Mouse (Mus musculus) limb, embryonic 14.5 days (tissue): Measurements from ENCODE around the gene Ccnj. TPM values are rescaled to one million over a fixed set of nuclear protein-coding genes. Genes with fewer than 3 reads are reported as not detected.

Experiments used
- ATAC-seq: fragments of 200-750 bp; cut with Nextera tagmentation; 2 replicates; pipeline ENCODE4 v1.8.0; 2017; ENCODE audit warnings: low read depth, moderate number of reproducible peaks, moderate TSS enrichment; ENCODE audit not compliant: low FRiP score
- DNase-seq: peaks from one replicate; pipeline ENCODE4 v3.0.0-alpha.2; 2015; ENCODE audit warnings: low spot score
- H3K27ac ChIP-seq: fragments of 300-500 bp; sonication (generic); replicated peaks from 2 replicates; pipeline ENCODE4 v1.5.1; 2014; ENCODE audit warnings: low read depth, mild to moderate bottlenecking, low read length, moderate library complexity, mixed read lengths
- H3K27me3 ChIP-seq: fragments of 300-500 bp; sonication (generic); 2 replicates; pipeline ENCODE4 v1.6.1; 2014; ENCODE audit warnings: low read length, mixed read lengths; ENCODE audit not compliant: control insufficient read depth, insufficient read depth
- H3K36me3 ChIP-seq: fragments of 300-500 bp; sonication (generic); 2 replicates; pipeline ENCODE4 v1.6.1; 2014; ENCODE audit warnings: mild to moderate bottlenecking, low read length, moderate library complexity, mixed read lengths; ENCODE audit not compliant: control insufficient read depth, insufficient read depth
- H3K4me1 ChIP-seq: fragments of 300-500 bp; sonication (generic); 2 replicates; pipeline ENCODE4 v1.6.1; 2014; ENCODE audit warnings: antibody characterized with exemption, low read length, mixed read lengths; ENCODE audit not compliant: control insufficient read depth, insufficient read depth
- H3K4me2 ChIP-seq: fragments of 300-500 bp; sonication (generic); replicated peaks from 2 replicates; pipeline ENCODE4 v1.6.1; 2014; ENCODE audit warnings: low read depth, mild to moderate bottlenecking, low read length, moderate library complexity; ENCODE audit not compliant: severe bottlenecking
- H3K4me3 ChIP-seq: fragments of 300-500 bp; sonication (generic); replicated peaks from 2 replicates; pipeline ENCODE4 v1.5.1; 2014; ENCODE audit warnings: low read length
- H3K9ac ChIP-seq: fragments of 300-500 bp; sonication (generic); 2 replicates; pipeline ENCODE4 v1.6.1; 2014; ENCODE audit warnings: mild to moderate bottlenecking, low read depth, low read length, moderate library complexity; ENCODE audit not compliant: severe bottlenecking
- H3K9me3 ChIP-seq: fragments of 300-500 bp; sonication (generic); 2 replicates; pipeline ENCODE4 v1.6.1; 2016; ENCODE audit warnings: low read length; ENCODE audit not compliant: control insufficient read depth
- POLR2A ChIP-seq: fragments of 200-500 bp; IDR thresholded peaks from 2 replicates; pipeline ENCODE4 v1.8.0; 2012; ENCODE audit warnings: inconsistent platforms, mild to moderate bottlenecking, moderate library complexity, borderline replicate concordance; ENCODE audit not compliant: insufficient read depth, insufficient read length; ENCODE audit errors: extremely low read depth
- WGBS: fragments of 180-500 bp; shearing (Covaris S2); extraction: QIAGEN DNeasy Blood & Tissue Kit; methylation state at CpG from one replicate; pipeline ENCODE4 v1.1.7; 2014; 5-methylcytosine and 5-hydroxymethylcytosine counted together
- polyA plus RNA-seq, 2 experiments: library from polyadenylated mRNA; depleted of rRNA in 1 of 2; stranded (reverse) in 1 of 2; unstranded in 1 of 2; fragments of >200 nt; fragmentation: Nextera tagmentation in 1 of 2; extraction: Ambion mirVana in 1 of 2; gene quantifications; 2 replicates each; pipeline versions ENCODE4 v1.2.1 to v1.2.3; 2012 to 2014

Ccnj gene
- polyA plus RNA-seq (2012; rRNA removed) (12.3 and 14.0 TPM in 2 replicates), polyA plus RNA-seq (2014; fragmentation: Nextera tagmentation; extraction: Ambion mirVana) (9.8 and 10.2 TPM in 2 replicates)

DNA sequence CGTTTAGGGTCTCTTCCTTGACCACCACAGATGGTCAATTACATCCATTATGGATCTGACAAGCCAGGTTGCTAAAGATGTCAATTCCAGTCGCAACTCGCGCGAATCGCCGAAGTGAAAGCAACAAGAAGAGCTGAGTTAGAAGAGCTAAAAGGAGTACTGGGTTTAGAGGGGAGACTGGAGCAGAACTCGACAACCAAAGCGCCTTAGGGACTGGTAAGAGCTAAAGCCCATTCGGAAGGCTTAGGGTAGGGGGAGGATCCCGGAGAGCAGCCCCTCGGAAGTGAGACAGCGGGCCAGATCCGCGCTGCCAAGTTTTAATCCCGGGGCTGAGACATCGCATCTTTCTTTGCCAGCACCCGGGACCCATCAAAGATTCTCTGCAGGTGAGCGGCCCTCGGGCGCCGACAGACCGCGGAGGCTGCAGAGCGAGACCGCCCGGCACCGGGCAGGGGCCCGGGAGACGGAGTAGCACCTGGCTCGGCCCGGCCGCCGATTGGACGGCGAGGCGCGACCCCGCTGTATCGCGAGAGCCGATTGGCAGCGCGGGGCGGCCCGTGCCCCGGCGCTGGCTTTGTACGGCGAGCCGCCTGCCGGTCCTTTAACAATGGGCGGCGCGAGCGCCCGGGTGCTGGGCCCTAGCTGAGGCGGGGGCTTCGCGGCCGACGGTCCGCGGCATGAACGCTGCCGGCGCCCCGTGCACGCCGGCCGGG lies at the start of gene Ccnj:
Gene Ccnj, plus strand, starts transcription at position 577 of the 713 bp plus-strand sequence.
- H3K4me1 ChIP-seq = peaks cover 16% of the 10 kb centered on the region
- H3K4me2 ChIP-seq = peak within 1 kb of the TSS; percentile 55
- H3K4me3 ChIP-seq = peak within 1 kb of the TSS; percentile 94
- peak; percentile 76; the same call in 1 of the 2 replicates for TF ChIP-seq POLR2A
- H3K9ac ChIP-seq = peak within 1 kb of the TSS; percentile 98
- peak within 1 kb of the TSS; percentile 94 for H3K27ac ChIP-seq
- DNase-seq = peak; percentile 91
- no peaks in the 10 kb centered on the region for H3K27me3 ChIP-seq
- H3K36me3 ChIP-seq = no peaks in the 10 kb centered on the region; the same call in 1 of the 2 replicates
- ATAC-seq = peak; percentile 98
- H3K9me3 ChIP-seq = no peaks in the 10 kb centered on the region
- WGBS = under 1% methylated on average over 44 of the region's 71 CpGs

DNA sequence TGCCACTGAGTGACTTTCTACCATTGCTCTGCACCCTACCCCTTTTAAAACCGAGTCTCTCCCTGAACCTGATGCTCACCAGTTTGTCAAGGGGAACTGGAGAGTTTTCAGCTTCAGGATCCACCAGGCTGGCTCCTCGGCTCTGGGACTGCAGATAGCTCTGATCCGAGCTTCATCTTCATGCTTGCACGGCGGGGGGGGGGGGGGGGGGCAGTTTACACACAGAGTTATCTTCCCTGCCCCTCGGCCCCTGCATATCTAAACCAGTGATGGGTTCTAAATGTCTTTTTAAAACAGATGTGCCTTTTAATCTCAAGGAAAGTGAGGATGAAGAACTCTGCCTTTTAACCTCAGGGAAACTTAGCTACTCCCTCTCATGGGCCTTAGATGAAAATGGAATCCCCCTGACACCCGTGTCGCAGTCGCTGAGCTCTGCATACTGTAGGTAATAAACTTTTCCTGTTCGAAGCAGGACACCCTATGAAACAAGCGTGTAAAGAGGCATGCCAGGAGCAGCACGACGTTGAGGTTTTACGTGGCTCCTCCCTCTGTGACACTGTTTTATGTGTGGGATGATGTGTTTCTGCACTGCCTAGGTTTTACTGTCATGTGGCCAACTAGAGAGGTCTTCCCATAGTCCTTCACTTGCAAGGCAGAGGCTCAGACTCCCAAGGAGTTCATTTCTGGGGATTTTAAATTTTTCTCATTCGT lies 42.9 kb upstream of the Ccnj start:
- no peak for TF ChIP-seq POLR2A
- no peak overlapping the region for H3K9ac ChIP-seq
- no peak overlapping the region for H3K4me3 ChIP-seq
- DNase-seq (no peak), ATAC-seq (no peak)
- no peaks in the 10 kb centered on the region for H3K4me1 ChIP-seq
- no peaks in the 10 kb centered on the region for H3K9me3 ChIP-seq
- no peaks in the 10 kb centered on the region for H3K36me3 ChIP-seq
- no peak overlapping the region for H3K4me2 ChIP-seq
- 47% methylated on average over 15 of the region's 15 CpGs for WGBS
- no peaks in the 10 kb centered on the region; the same call in 1 of the 2 replicates for H3K27me3 ChIP-seq
- no peak overlapping the region for H3K27ac ChIP-seq

DNA sequence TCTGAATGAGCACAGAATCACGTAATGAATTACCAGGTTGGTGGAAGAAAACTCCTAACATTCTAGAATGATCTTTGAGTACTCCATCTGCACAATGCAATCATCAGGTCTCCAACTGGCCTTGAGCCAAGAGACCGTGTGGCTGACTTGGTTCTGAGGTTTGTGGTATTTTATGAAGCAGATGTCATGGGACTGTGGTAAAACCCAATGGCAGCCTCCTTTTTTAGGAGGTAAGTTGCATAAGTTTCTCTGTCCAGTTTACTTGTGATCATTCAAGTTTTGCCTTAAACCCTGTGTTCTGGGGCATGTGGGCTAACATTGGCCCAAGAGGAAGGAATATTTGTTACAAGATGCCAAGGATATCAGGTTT lies 42.4 kb upstream of the Ccnj start:
- Histone ChIP-seq H3K27me3 (no peaks in the 10 kb centered on the region; the same call in 1 of the 2 replicates), H3K9me3 (no peaks in the 10 kb centered on the region), H3K4me1 (no peaks in the 10 kb centered on the region), H3K27ac (no peak overlapping the region), H3K9ac (no peak overlapping the region), H3K4me2 (no peak overlapping the region), H3K4me3 (no peak overlapping the region), H3K36me3 (no peaks in the 10 kb centered on the region)
- no peak for ATAC-seq
- no peak for DNase-seq
- 48% methylated on average over 2 of the region's 2 CpGs for WGBS
- no peak for TF ChIP-seq POLR2A

DNA sequence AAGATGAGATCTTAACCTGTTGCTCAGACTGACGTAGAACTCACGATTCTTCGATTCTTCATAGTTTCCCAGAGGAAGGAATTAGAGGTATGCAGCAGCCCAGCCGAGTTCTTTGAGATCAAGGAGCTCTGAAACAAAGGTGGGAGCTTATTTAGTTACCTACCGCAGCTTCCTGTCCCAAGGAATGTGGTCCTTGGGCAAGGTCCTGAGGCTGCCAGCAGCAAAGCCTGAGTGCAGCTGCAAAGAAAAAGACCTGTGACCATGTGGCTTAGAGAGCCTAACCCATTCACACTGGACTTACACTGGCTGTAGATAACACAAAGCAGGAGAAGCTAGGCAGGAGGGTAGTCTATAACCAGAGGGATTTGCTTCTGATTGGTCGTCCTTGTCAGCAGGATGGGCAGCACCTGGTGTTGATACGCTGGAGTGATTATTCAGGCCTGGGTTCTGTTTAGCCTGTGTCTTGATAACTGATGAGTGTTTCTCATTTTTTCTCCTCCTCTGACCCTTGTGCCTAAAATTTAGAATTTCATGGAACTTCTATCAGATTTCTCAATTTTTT lies 25.8 kb upstream of the Ccnj start:
- H3K4me2 ChIP-seq = no peak overlapping the region
- DNase-seq (no peak), ATAC-seq (no peak)
- H3K4me1 ChIP-seq = no peaks in the 10 kb centered on the region
- 36% methylated on average over 7 of the region's 7 CpGs for WGBS
- no peaks in the 10 kb centered on the region for H3K36me3 ChIP-seq
- H3K9ac ChIP-seq = no peak overlapping the region
- no peaks in the 10 kb centered on the region for H3K9me3 ChIP-seq
- H3K27me3 ChIP-seq = no peaks in the 10 kb centered on the region
- no peak overlapping the region for H3K27ac ChIP-seq
- no peak for TF ChIP-seq POLR2A
- no peak overlapping the region for H3K4me3 ChIP-seq

DNA sequence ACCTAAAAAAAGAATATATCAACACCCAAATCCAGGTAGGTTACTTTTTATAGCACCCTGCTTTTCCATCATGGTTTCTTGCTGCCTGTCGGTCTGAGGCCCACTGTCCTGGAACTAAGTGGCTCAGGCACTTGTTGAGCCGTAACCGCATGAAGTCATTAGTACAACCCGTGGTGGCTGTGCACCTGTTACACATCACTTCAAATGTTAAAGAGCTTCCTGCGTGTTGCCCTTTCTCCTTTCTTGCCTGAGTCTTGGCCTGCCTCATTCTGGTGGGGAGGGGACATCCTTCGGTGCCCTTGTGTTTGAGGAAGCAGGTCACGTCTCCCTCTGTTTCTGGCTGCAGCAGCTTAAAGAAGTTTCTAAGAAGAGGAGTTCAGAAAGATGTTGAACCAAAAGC lies 21.2 kb upstream of the Ccnj start:
- DNase-seq (no peak), ATAC-seq (no peak)
- no peak overlapping the region for H3K27ac ChIP-seq
- 61% methylated on average over 7 of the region's 7 CpGs for WGBS
- H3K4me3 ChIP-seq = no peak overlapping the region
- H3K9ac ChIP-seq = no peak overlapping the region
- no peak for TF ChIP-seq POLR2A
- no peak overlapping the region for H3K4me2 ChIP-seq
- no peaks in the 10 kb centered on the region for H3K36me3 ChIP-seq
- no peaks in the 10 kb centered on the region for H3K9me3 ChIP-seq
- H3K27me3 ChIP-seq = no peaks in the 10 kb centered on the region
- no peaks in the 10 kb centered on the region for H3K4me1 ChIP-seq
